Mouse (Mus musculus) liver, postnatal 0 days (tissue): ENCODE data around the gene Ap3d1.

ENCODE experiments used
- CTCF ChIP-seq: sonication (generic); IDR thresholded peaks from 2 replicates; pipeline ENCODE4 v1.5.1; 2016; ENCODE audit warnings: antibody characterized with exemption, low read depth
- EP300 ChIP-seq: IDR thresholded peaks from 2 replicates; pipeline ENCODE4 v1.6.1; 2016; ENCODE audit warnings: antibody characterized with exemption, low read depth, mild to moderate bottlenecking

DNA sequence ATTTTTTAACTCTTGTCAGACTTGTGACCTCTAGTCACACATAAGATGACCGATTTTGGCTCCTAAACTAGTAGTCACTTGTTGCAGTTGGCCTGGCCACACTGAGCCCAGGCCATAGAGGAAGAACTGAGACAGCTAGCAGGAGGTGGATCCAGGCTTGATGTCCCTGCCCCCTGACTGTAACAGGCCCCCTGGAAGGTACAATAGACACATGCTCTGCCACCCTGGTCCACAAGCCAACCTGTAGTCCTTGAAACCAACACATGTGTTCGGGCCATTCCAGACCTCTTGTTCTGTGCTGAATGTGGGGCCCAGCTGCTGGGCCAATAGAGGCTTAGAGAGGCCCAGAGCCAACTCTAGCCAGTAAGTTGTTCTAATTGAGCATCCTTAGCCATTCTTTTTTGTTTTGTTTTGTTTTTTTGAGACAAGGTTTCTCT lies 61.8 kb downstream of the Ap3d1 start:
- TF ChIP-seq CTCF (no peak), EP300 (no peak)
